Mouse (Mus musculus): ENCODE results near the gene Mmd.

DNA sequence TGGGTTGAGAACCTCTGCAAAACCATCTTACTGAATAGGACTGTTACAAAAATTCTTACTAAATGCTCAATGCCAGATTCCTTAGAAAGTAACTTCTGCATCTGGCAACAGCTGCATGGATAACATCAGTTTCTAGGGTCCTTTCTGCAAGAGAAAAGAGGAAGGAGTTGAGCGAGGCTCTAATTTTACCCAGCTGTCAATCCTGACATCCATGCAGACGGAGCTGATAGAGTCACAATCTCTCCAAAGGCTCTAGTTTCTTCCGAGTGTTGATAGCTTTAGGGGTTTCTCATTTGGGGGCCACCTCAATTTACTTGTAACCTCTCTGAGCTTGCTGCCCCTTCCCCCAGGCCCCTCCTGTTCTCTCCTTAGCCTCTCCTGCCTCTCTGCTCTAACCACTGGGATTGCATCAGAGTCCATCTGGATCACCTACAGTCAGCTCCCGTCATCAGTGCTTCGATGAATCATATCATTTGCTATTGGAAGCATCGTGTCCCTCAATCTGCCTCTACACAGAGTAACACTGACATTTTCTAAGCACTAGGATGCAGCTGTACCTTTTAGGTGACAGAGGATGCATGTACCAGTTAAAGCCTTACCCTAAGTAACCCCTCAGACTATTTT lies 29.1 kb upstream of the Mmd start:
- no peak for TF ChIP-seq CTCF (IDR thresholded peaks at IDR 0.05; ENCODE audit: low read depth)
- no peak for TF ChIP-seq EP300 (IDR thresholded peaks at IDR 0.05; ENCODE audit: low read depth)

Data from liver, embryonic 14.5 days (tissue).